Mouse (Mus musculus) limb, embryonic 15.5 days (tissue): ENCODE data around the gene Cacna2d2. TPM values are rescaled to one million over a fixed set of nuclear protein-coding genes. Genes with fewer than 3 reads are reported as not detected.

Source experiments
- ATAC-seq: fragments of 200-750 bp; cut with Nextera tagmentation; 2 replicates; pipeline ENCODE4 v1.8.0; 2017; ENCODE audit warnings: low read depth, moderate TSS enrichment; ENCODE audit not compliant: insufficient number of reproducible peaks, low FRiP score, low TSS enrichment
- H3K27ac ChIP-seq: fragments of 300-500 bp; sonication (generic); 2 replicates; pipeline ENCODE4 v1.5.1; 2015; ENCODE audit warnings: moderate library complexity, mild to moderate bottlenecking, inconsistent platforms
- H3K27me3 ChIP-seq: fragments of 300-500 bp; sonication (generic); 2 replicates; pipeline ENCODE4 v1.6.1; 2015; ENCODE audit warnings: inconsistent platforms
- H3K36me3 ChIP-seq: fragments of 300-500 bp; sonication (generic); 2 replicates; pipeline ENCODE4 v1.6.1; 2015; ENCODE audit warnings: inconsistent platforms
- H3K4me1 ChIP-seq: fragments of 300-500 bp; sonication (generic); 2 replicates; pipeline ENCODE4 v1.6.1; 2015; ENCODE audit warnings: inconsistent platforms
- H3K4me2 ChIP-seq: fragments of 300-500 bp; sonication (generic); 2 replicates; pipeline ENCODE4 v1.6.1; 2015; ENCODE audit warnings: mild to moderate bottlenecking, inconsistent platforms
- H3K4me3 ChIP-seq: fragments of 300-500 bp; sonication (generic); 2 replicates; pipeline ENCODE4 v1.5.1; 2015; ENCODE audit warnings: mild to moderate bottlenecking, inconsistent platforms
- H3K9ac ChIP-seq: fragments of 300-500 bp; sonication (generic); 2 replicates; pipeline ENCODE4 v1.6.1; 2015; ENCODE audit warnings: inconsistent platforms
- H3K9me3 ChIP-seq: fragments of 300-500 bp; sonication (generic); 2 replicates; pipeline ENCODE4 v1.6.1; 2016; ENCODE audit warnings: inconsistent platforms
- WGBS: fragments of 180-500 bp; shearing (Covaris S2); methylation state at CpG from one replicate; pipeline ENCODE4 v1.1.7; 2015; 5-methylcytosine and 5-hydroxymethylcytosine counted together
- polyA plus RNA-seq: library from polyadenylated mRNA; unstranded; fragments of >200 nt; fragmentation: Nextera tagmentation; extraction: Ambion mirVana; gene quantifications from 2 replicates; pipeline ENCODE4 v1.2.1, GENCODE M21; 2015

The Cacna2d2 gene
- polyA plus RNA-seq, 1 experiment from 2014 or later = 0.37 TPM

GRCm38 (mm10) chr9:107469213-107469795 is 69.9 kb downstream of the Cacna2d2 start:
- H3K4me2 ChIP-seq = no peak overlapping the region
- peaks cover 76% of the 10 kb centered on the region for H3K27me3 ChIP-seq
- H3K4me1 ChIP-seq = peaks cover 11% of the 10 kb centered on the region
- H3K9me3 ChIP-seq = no peaks in the 10 kb centered on the region
- ATAC-seq = no peak
- no peak overlapping the region for H3K4me3 ChIP-seq
- H3K9ac ChIP-seq = no peak overlapping the region
- H3K27ac ChIP-seq = no peak overlapping the region
- no peaks in the 10 kb centered on the region for H3K36me3 ChIP-seq
- WGBS = 55% methylated on average over 13 of the region's 13 CpGs

GRCm38 (mm10) chr9:107470427-107470826 is 71.0 kb downstream of the Cacna2d2 start:
- no peak overlapping the region for H3K4me2 ChIP-seq
- H3K9ac ChIP-seq = no peak overlapping the region
- no peaks in the 10 kb centered on the region for H3K9me3 ChIP-seq
- H3K27ac ChIP-seq = no peak overlapping the region
- H3K27me3 ChIP-seq = peaks cover 65% of the 10 kb centered on the region
- H3K4me3 ChIP-seq = no peak overlapping the region
- WGBS = 27% methylated on average over 15 of the region's 15 CpGs
- no peaks in the 10 kb centered on the region for H3K36me3 ChIP-seq
- peaks cover 11% of the 10 kb centered on the region for H3K4me1 ChIP-seq
- no peak for ATAC-seq

GRCm38 (mm10) chr9:107474016-107474415 is 74.6 kb downstream of the Cacna2d2 start:
- H3K4me1 ChIP-seq = peaks cover 18% of the 10 kb centered on the region
- no peak overlapping the region for H3K9ac ChIP-seq
- H3K9me3 ChIP-seq = no peaks in the 10 kb centered on the region
- WGBS = 86% methylated on average over 1 of the region's 1 CpGs
- no peak overlapping the region for H3K4me3 ChIP-seq
- H3K4me2 ChIP-seq = no peak overlapping the region
- no peaks in the 10 kb centered on the region for H3K36me3 ChIP-seq
- no peak overlapping the region for H3K27ac ChIP-seq
- peaks cover 39% of the 10 kb centered on the region for H3K27me3 ChIP-seq
- no peak for ATAC-seq

DNA sequence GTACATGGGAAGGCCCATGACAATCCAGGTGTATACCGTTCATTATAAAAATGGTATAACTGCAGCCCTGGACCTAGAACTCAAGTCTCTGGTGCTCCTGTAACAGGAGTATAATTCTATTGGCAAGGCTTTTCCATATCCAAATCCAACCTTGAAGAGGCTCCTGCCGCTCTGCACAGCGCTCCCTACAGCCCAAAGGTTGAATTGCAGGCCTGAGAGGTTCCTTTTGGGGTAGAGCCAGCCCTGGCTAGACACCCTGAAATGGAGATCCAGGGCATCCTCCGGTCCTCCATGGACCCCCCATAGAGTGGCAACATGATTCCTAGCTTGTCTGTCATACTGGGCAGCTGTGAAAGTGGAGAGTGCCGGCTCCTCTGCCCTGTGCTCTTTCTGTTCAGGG is 79.6 kb downstream of the Cacna2d2 start:
- H3K27ac ChIP-seq = peak overlapping the region; percentile 65
- ATAC-seq = no peak
- peaks cover 18% of the 10 kb centered on the region for H3K27me3 ChIP-seq
- no peaks in the 10 kb centered on the region for H3K36me3 ChIP-seq
- no peak overlapping the region for H3K9ac ChIP-seq
- peak overlapping the region; percentile 25; the same call in 1 of the 2 replicates for H3K4me2 ChIP-seq
- no peak overlapping the region for H3K4me3 ChIP-seq
- H3K9me3 ChIP-seq = no peaks in the 10 kb centered on the region
- WGBS = 47% methylated on average over 5 of the region's 5 CpGs
- H3K4me1 ChIP-seq = peaks cover 33% of the 10 kb centered on the region

DNA sequence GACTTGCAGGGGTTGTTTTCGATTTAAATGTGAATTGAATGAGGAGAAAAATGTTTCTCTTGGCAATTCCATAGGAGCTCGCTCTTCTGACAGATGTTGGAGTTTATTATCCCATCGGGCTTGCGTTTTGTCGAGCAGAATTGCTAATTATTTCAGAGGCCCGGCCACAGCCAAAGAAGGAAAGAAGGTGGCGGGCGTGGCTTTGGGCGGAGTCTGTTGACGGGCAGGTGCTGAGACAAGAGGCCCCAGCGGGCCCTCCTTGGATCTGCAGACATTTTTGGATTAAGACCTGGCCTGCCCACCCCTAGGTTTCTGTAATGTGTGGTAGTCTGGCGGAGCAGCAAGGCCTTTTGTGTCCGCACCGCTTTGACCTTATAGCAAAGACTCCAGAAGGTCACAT is 80.2 kb downstream of the Cacna2d2 start:
- H3K27ac ChIP-seq = peak overlapping the region; percentile 65
- peak overlapping the region; percentile 25; the same call in 1 of the 2 replicates for H3K4me2 ChIP-seq
- no peaks in the 10 kb centered on the region for H3K9me3 ChIP-seq
- H3K27me3 ChIP-seq = peaks cover 18% of the 10 kb centered on the region
- WGBS = 5% methylated on average over 14 of the region's 14 CpGs
- peaks cover 39% of the 10 kb centered on the region for H3K4me1 ChIP-seq
- no peaks in the 10 kb centered on the region for H3K36me3 ChIP-seq
- H3K4me3 ChIP-seq = no peak overlapping the region; the same call in 1 of the 2 replicates
- no peak overlapping the region for H3K9ac ChIP-seq
- ATAC-seq = no peak

- H3K36me3 ChIP-seq = no peaks in the 10 kb centered on the region
- peak overlapping the region; percentile 43; the same call in 1 of the 2 replicates for H3K27ac ChIP-seq
- no peaks in the 10 kb centered on the region for H3K9me3 ChIP-seq
- H3K9ac ChIP-seq = no peak overlapping the region
- no peak for ATAC-seq
- WGBS = 17% methylated on average over 9 of the region's 9 CpGs
- peaks cover 24% of the 10 kb centered on the region for H3K27me3 ChIP-seq
- H3K4me2 ChIP-seq = no peak overlapping the region
- H3K4me3 ChIP-seq = no peak overlapping the region
- H3K4me1 ChIP-seq = peaks cover 39% of the 10 kb centered on the region
These were observed 81.2 kb downstream of the Cacna2d2 start for GRCm38 (mm10) chr9:107480477-107481069.

DNA sequence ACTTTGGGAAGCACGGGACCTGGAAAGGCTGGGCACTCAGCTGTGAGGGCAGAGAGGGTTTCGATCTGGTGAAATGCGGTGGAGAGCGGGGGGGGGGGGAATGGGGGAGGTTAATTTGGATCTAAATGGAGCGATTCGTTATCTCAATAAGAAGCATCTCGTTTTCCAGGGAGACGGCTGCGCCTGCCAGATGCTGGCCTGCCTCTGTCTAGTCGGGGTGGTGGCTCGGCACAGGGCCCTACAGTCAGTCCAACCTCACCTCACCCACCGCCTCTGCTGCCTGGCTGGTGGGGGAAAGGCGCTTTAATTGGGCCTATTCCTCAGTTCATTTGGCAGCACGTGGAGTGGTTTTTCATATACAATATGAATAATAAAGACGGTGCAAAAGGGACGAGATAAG is 81.9 kb downstream of the Cacna2d2 start:
- H3K27me3 ChIP-seq = peaks cover 25% of the 10 kb centered on the region
- H3K36me3 ChIP-seq = no peaks in the 10 kb centered on the region
- H3K4me2 ChIP-seq = no peak overlapping the region
- ATAC-seq = no peak
- no peak overlapping the region for H3K4me3 ChIP-seq
- H3K27ac ChIP-seq = no peak overlapping the region
- H3K9me3 ChIP-seq = no peaks in the 10 kb centered on the region
- H3K9ac ChIP-seq = no peak overlapping the region
- 33% methylated on average over 16 of the region's 16 CpGs for WGBS
- peaks cover 37% of the 10 kb centered on the region for H3K4me1 ChIP-seq

DNA sequence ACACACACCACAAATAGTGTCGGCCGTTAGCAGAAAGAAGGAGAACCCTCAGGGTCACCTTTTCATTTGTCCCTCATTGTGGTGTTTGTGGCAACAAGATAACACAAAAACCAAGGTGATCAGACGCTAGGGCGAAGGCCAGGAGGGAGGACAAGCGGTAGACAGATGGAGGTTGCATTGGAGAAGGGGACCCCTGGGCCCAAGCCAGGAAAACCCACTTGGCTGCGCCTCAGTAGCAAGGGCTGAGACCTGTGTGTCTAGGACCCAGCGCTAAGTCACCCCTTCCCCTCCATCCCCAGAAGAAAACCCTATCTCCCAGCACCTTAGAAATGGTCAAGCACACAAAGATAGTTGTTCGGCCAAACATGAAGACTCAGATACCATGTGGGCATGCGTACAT is 82.6 kb downstream of the Cacna2d2 start:
- ATAC-seq = no peak
- H3K4me2 ChIP-seq = no peak overlapping the region
- H3K27ac ChIP-seq = no peak overlapping the region
- no peaks in the 10 kb centered on the region for H3K9me3 ChIP-seq
- no peak overlapping the region for H3K4me3 ChIP-seq
- peaks cover 25% of the 10 kb centered on the region for H3K27me3 ChIP-seq
- 93% methylated on average over 9 of the region's 9 CpGs for WGBS
- peaks cover 36% of the 10 kb centered on the region for H3K4me1 ChIP-seq
- H3K36me3 ChIP-seq = no peaks in the 10 kb centered on the region
- no peak overlapping the region for H3K9ac ChIP-seq

DNA sequence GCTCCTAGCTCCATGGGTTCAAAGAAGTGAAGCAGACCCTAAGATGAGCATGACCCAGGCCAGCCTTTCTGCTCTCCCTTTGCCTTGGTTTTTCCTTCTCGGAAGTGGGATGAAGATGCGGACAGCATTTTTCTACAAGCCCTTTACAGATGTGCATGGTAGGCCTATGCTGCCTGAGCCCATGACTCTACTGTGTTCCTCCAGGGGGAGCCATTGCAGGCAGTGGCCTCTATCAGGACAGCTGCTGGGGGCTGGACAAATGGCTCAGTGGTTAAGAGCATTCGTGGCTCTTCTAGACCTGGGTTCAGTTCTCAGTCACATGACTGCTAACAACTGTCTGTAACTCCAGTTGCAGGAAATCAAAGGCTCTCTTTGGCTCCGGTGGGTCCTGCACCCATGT is 83.4 kb downstream of the Cacna2d2 start:
- H3K9me3 ChIP-seq = no peaks in the 10 kb centered on the region
- H3K4me2 ChIP-seq = no peak overlapping the region
- no peak overlapping the region for H3K4me3 ChIP-seq

DNA sequence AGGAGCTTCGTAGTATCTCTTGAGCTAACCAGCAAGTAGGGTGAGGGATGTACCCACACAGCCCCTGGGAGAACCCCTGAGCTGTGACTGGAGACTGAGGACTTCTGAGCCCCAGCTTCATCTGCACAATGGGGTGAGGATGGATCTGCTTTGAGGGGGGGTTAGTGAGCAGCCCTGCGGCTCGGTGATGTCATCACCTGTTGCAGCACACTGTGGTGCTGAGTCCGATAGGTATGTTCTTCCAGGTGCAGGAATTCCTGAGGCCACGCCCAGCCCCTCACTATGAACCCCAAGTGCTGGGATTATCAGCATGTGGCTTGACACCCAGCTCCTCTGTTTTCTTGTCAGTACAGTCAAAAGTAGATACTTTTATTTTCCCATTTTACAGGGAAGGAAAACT is 84.3 kb downstream of the Cacna2d2 start:
- H3K4me2 ChIP-seq = no peak overlapping the region
- H3K4me3 ChIP-seq = no peak overlapping the region
- no peak for ATAC-seq
- H3K27ac ChIP-seq = no peak overlapping the region
- no peaks in the 10 kb centered on the region for H3K9me3 ChIP-seq
- peaks cover 19% of the 10 kb centered on the region for H3K27me3 ChIP-seq
- H3K36me3 ChIP-seq = no peaks in the 10 kb centered on the region
- H3K9ac ChIP-seq = no peak overlapping the region
- H3K4me1 ChIP-seq = peaks cover 36% of the 10 kb centered on the region
- WGBS = 83% methylated on average over 5 of the region's 5 CpGs

More for the DNA sequence above, 83.4 kb downstream of the Cacna2d2 start:
- WGBS = 76% methylated on average over 4 of the region's 4 CpGs
- H3K4me1 ChIP-seq = peaks cover 36% of the 10 kb centered on the region
- no peak overlapping the region for H3K27ac ChIP-seq
- no peaks in the 10 kb centered on the region for H3K36me3 ChIP-seq
- no peak for ATAC-seq
- peaks cover 19% of the 10 kb centered on the region for H3K27me3 ChIP-seq
- no peak overlapping the region for H3K9ac ChIP-seq

DNA sequence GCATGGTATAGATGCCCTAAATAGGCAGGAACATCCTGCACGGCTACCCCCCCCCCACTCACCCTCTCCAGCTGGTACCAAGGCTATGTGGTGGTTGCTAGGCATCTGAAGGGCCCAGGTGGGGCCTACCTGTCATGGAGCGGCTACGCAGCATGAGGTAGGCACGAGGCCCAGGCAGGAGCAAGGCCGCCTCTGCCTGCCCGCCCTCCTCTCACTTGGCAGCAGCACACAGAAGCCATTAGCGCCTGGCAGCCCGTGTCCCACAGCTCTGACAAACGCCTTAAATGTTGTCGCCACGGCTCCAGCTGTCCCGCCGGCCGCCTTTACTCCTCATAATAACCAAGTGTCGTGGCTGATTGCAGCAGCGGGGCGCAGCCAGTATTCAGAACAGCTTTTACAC is 84.9 kb downstream of the Cacna2d2 start:
- Histone ChIP-seq H3K36me3 (no peaks in the 10 kb centered on the region), H3K4me3 (no peak overlapping the region), H3K4me1 (peaks cover 31% of the 10 kb centered on the region), H3K27ac (no peak overlapping the region), H3K9ac (no peak overlapping the region), H3K27me3 (peaks cover 19% of the 10 kb centered on the region), H3K4me2 (no peak overlapping the region), H3K9me3 (no peaks in the 10 kb centered on the region)
- ATAC-seq = no peak
- 61% methylated on average over 17 of the region's 17 CpGs for WGBS

DNA sequence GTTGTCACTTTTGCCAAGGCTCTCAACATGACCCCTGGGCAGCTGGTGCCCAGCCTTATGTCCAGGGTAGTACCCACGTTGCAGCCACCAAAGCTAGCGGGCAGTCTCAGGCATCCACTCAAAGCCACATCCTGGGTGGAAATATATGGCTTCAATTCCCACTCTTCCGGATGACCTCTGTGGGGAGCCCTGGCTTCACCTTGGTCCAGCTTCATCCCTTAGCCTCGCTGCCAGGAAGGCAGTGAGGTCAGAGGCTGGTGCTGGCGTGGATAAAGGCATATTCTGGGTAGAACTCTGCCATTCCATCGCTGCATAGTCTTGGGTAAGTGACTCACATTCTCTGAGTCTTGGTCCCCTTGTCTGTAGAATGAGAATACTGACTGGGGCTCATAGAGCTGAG is 85.4 kb downstream of the Cacna2d2 start:
- no peak overlapping the region for H3K4me3 ChIP-seq
- H3K27ac ChIP-seq = no peak overlapping the region
- H3K27me3 ChIP-seq = peaks cover 19% of the 10 kb centered on the region
- 73% methylated on average over 6 of the region's 6 CpGs for WGBS
- no peak overlapping the region for H3K9ac ChIP-seq
- ATAC-seq = no peak
- H3K4me2 ChIP-seq = no peak overlapping the region
- no peaks in the 10 kb centered on the region for H3K9me3 ChIP-seq
- no peaks in the 10 kb centered on the region for H3K36me3 ChIP-seq
- peaks cover 26% of the 10 kb centered on the region for H3K4me1 ChIP-seq
